Comparison of ENCODE assay signal across 8 mouse cellular contexts in genomic region chr17:26584558-26585136, GRCm38 (mm10). TPM values are rescaled to one million over a fixed set of nuclear protein-coding genes. Genes with fewer than 3 reads are reported as not detected.
DNase-seq lines count a peak whose midpoint lies in the region; ATAC-seq and TF ChIP-seq lines count a peak whose summit lies in the region.

No protein-coding gene starts in this region.

- H3K4me2 ChIP-seq in forebrain, embryonic 11.5 days (ENCODE audit: low read depth, low read length, severe bottlenecking) = no peak overlapping the region
- no peak overlapping the region for H3K4me2 ChIP-seq in midbrain, embryonic 15.5 days

- intact Hi-C loops in left cerebral cortex, adult 2 months (cut with DNase I) = no loop called here
- intact Hi-C loops in heart, postnatal 14 days (cut with DNase I) = loop anchor here (2.0 to 5.0 kb wide), 3 partner anchors 36 to 117 kb away; no protein-coding TSS in a partner anchor

- no peak for ATAC-seq in forebrain, embryonic 11.5 days (replicated peaks; ENCODE audit: low FRiP score)
- peak; percentile 63 for ATAC-seq in midbrain, embryonic 15.5 days (replicated peaks)

- H3K36me3 ChIP-seq in forebrain, embryonic 11.5 days (ENCODE audit: control insufficient read depth, insufficient read depth, low read length) = no peaks in the 10 kb centered on the region
- peaks cover 86% of the 10 kb centered on the region for H3K36me3 ChIP-seq in limb, embryonic 10.5 days
- 0 out of 2 replicates have a peak, but pooled peaks cover 3% of the 10 kb centered on the region for H3K36me3 ChIP-seq in midbrain, embryonic 15.5 days (replicated peaks)

- no peak for DNase-seq in left cerebral cortex, adult 2 months (ENCODE audit: extremely low spot score in 1 of 2, low spot score in 2 of 2)
- DNase-seq in left cerebral cortex, adult 8-10 months (ENCODE audit: low spot score in 2 of 2) = no peak
- peak; percentile 58 for DNase-seq in forebrain, embryonic 11.5 days (ENCODE audit: low spot score)
- peak; percentile 87 for DNase-seq in heart, postnatal 14 days
- no peak for DNase-seq in limb, embryonic 10.5 days (ENCODE audit: low spot score)
- no peak for DNase-seq in thymus, postnatal 4 days
- DNase-seq in right cerebral cortex, adult 18-20 months = no peak

- 73% methylated on average over 15 of the region's 15 CpGs for WGBS in forebrain, embryonic 11.5 days
- 81% methylated on average over 15 of the region's 15 CpGs for WGBS in limb, embryonic 10.5 days
- WGBS in midbrain, embryonic 15.5 days = 64% methylated on average over 15 of the region's 15 CpGs

- no peaks in the 10 kb centered on the region for H3K9me3 ChIP-seq in forebrain, embryonic 11.5 days (ENCODE audit: control insufficient read depth, low read length)
- no peaks in the 10 kb centered on the region for H3K9me3 ChIP-seq in limb, embryonic 10.5 days (replicated peaks)
- no peaks in the 10 kb centered on the region for H3K9me3 ChIP-seq in midbrain, embryonic 15.5 days

- H3K9ac ChIP-seq in forebrain, embryonic 11.5 days (ENCODE audit: low read length) = no peak overlapping the region
- H3K9ac ChIP-seq in midbrain, embryonic 15.5 days = no peak overlapping the region

- no peaks in the 10 kb centered on the region for H3K27me3 ChIP-seq in forebrain, embryonic 11.5 days (ENCODE audit: control insufficient read depth, insufficient read depth, low read length)
- no peaks in the 10 kb centered on the region for H3K27me3 ChIP-seq in limb, embryonic 10.5 days (ENCODE audit: low read depth, poor library complexity, severe bottlenecking)
- no peaks in the 10 kb centered on the region for H3K27me3 ChIP-seq in midbrain, embryonic 15.5 days (replicated peaks)

- no peak overlapping the region for H3K4me3 ChIP-seq in left cerebral cortex, adult 2 months
- H3K4me3 ChIP-seq in forebrain, embryonic 11.5 days (ENCODE audit: low read depth, low read length) = no peak overlapping the region
- H3K4me3 ChIP-seq in limb, embryonic 10.5 days = no peak overlapping the region
- no peak overlapping the region for H3K4me3 ChIP-seq in midbrain, embryonic 15.5 days

- no peak; the same call in 1 of the 2 replicates for TF ChIP-seq CTCF in left cerebral cortex, adult 2 months (IDR thresholded peaks at IDR 0.05)

- no peaks in the 10 kb centered on the region; the same call in 1 of the 2 replicates for H3K4me1 ChIP-seq in forebrain, embryonic 11.5 days (replicated peaks; ENCODE audit: control insufficient read depth, insufficient read depth, low read length)
- H3K4me1 ChIP-seq in limb, embryonic 10.5 days = peaks cover 4% of the 10 kb centered on the region; the same call in 1 of the 2 replicates
- peaks cover 11% of the 10 kb centered on the region for H3K4me1 ChIP-seq in midbrain, embryonic 15.5 days

- peak overlapping the region; percentile 56 for H3K27ac ChIP-seq in left cerebral cortex, adult 2 months
- H3K27ac ChIP-seq in forebrain, embryonic 11.5 days (ENCODE audit: low read depth, low read length) = no peak overlapping the region; the same call in 1 of the 2 replicates
- H3K27ac ChIP-seq in limb, embryonic 10.5 days = peak overlapping the region; percentile 36; the same call in 1 of the 2 replicates
- H3K27ac ChIP-seq in midbrain, embryonic 15.5 days = peak overlapping the region; percentile 46

RNA-seq across cellular contexts. Expression of gene Dusp1, which starts 22.7 kb away (rescaled TPM):
- total RNA-seq in left cerebral cortex, adult 2 months (2021) = 10 to 100 TPM; 58.0 to 65.6 TPM
- total RNA-seq in left cerebral cortex, adult 8-10 months (2022) = 10 to 100 TPM; 21.6 to 50.5 (median 28.7) TPM
- polyA plus RNA-seq in forebrain, embryonic 11.5 days (2014; fragmentation: Nextera tagmentation; extraction: Ambion mirVana) = 35.7 and 37.6 TPM in 2 replicates
- total RNA-seq in heart, postnatal 14 days (2021) = 10 to 100 TPM; 91.2 to 99.6 TPM
- polyA plus RNA-seq in limb, embryonic 10.5 days (2016; fragmentation: Nextera tagmentation; extraction: Ambion mirVana) = 23.5 and 26.1 TPM in 2 replicates
- 42.5 and 42.8 TPM in 2 replicates for polyA plus RNA-seq in midbrain, embryonic 15.5 days (2015; fragmentation: Nextera tagmentation; extraction: Ambion mirVana)

RNA-seq across cellular contexts. Expression of gene Ergic1, which starts 23.4 kb away (rescaled TPM):
- total RNA-seq in left cerebral cortex, adult 2 months (2021) = 100 to 1,000 TPM; 144 to 149 TPM
- 100 to 1,000 TPM; 131 to 191 (median 161) TPM for total RNA-seq in left cerebral cortex, adult 8-10 months (2022)
- polyA plus RNA-seq in forebrain, embryonic 11.5 days (2014; fragmentation: Nextera tagmentation; extraction: Ambion mirVana) = 139 and 145 TPM in 2 replicates
- 10 to 100 TPM; 51.1 to 59.5 TPM for total RNA-seq in heart, postnatal 14 days (2021)
- polyA plus RNA-seq in limb, embryonic 10.5 days (2016; fragmentation: Nextera tagmentation; extraction: Ambion mirVana) = 114 and 121 TPM in 2 replicates
- polyA plus RNA-seq in midbrain, embryonic 15.5 days (2015; fragmentation: Nextera tagmentation; extraction: Ambion mirVana) = 100 and 109 TPM in 2 replicates

Comparison
In these comparisons a context has a peak if more than half of its experiments do, and no peak if none do; other contexts are left out.
1. DNase-seq: peak in forebrain, embryonic 11.5 days (single experiment) and heart, postnatal 14 days (2 of 2); none in left cerebral cortex, adult 2 months (0 of 2), left cerebral cortex, adult 8-10 months (0 of 2), limb, embryonic 10.5 days (single experiment), thymus, postnatal 4 days (single experiment) and right cerebral cortex, adult 18-20 months (single experiment).